Mouse (Mus musculus) heart, adult 11 months (tissue): ENCODE data around the gene Cth.
"Not testable (repeated sequence)": the region's sequence is repeated elsewhere in the genome, so short reads cannot be mapped to it uniquely, and the experiment has no call there.

Experiments
- DNase-seq: peaks from one replicate; pipeline ENCODE4 v3.0.0; 2022

Gene Cth

DNA sequence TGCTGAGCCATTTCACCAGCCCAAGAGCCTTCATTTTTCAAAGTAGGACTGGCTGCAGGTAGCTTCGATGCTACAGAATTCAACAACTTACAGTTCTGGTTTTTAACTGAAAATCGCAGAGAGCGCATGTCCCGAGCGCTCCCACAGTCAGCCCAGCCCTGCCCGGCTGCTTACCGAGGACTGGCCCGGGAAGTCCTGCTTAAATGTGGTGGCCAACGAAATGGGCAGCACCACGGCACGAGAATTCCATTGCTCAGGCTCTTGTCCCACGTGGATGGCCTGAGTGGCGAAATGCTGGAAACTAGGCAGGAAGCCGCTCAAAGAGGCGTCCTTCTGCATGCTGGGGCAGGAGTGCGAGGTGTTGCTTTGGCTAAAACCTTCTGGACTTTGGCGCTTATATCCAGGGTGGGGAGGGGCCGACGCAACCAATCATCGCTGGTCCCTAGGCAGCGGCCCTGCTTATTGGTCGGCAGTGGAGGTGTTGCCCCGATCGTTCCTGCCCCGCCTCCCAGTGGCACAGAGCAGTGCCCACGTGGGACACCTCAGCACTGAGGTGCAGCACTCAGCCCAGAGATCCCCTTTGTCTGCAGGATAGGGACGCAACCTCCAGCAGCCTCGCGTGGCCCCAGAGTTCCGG, at the start of gene Cth:
Cth (minus strand) TSS at position 386 of the 637 bp plus-strand sequence.
- peak; percentile 99 for DNase-seq

DNA sequence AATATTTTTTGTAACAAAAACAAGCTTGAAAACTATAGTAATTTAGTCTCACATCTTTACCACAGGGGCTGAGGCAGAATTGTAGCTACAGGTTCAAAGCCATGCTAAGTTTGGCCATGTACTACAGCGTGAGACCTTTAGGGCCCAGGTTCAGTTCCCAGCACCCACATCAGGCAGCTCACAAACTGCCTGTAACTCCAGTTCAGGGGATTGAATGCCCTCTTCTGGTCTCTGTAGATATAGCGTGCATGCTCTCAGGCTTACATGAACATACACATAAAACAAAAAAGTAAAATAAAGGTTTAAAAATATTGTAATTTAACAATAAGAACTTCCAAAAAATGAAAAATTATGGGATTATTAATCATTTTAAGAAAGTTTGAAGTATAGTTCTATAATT, 48.4 kb upstream of the Cth start:
- no peak for DNase-seq

- DNase-seq = no peak
Measured at GRCm38 (mm10) chr3:157971151-157971550, 46.3 kb upstream of the Cth start.

DNA sequence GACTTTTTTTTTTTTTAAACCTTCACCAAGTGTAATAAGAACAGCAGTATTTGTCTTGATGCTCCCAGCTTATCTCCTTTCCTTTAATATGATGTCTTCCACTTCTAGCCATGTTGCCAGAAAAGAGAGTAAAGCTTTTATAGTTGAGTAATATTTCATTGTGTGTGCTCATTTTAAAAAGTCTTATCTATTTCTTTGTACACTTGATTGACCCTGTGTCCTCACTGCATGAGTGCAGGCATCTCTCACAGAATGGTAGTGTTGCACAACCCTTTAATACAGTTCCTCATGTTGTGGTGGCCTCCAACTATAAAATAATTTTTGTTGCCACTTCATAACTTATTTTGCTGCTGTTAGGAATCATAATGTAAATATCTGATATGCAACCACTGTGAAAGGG, 32.4 kb upstream of the Cth start:
- no peak for DNase-seq

DNA sequence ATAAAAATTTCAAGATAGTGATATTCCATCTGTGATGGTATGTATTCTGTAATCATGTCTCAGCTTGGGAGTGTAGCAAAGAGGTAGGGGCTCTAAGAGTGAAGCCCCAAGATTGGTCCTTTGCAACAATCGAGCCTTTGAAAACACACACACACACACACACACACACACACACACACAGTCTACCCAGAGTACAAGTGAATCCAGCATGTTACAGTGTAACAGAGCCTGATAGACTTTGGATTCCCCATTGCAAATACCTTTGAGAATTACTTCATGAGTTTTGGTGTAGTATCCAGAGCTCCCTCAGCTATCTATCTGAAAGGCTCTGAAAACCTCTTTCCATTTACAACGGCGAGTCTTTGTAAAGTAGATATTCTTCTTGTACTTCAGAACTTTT, 31.3 kb upstream of the Cth start:
- no peak for DNase-seq

DNA sequence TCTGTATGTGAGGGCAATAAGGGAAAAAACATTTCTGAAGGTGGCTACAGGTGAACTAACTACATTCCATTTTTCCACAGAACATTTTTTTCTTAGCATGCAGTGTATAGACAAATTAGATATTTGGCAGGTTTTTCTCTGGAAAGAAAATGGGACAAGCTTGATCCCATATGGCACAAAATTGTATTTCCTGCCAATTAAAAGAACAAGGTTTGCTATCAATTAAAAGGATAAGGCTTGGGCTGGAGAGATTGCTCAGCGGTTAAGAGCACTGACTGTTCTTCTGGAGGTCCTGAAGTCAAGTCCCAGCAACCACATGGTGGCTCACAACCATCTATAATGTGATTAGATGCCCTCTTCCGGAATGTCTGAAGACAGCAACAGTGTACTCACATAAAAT, 30.6 kb upstream of the Cth start:
- DNase-seq = no peak

- DNase-seq = no peak
Measured at GRCm38 (mm10) chr3:157952716-157953115, 27.8 kb upstream of the Cth start.

- peak; percentile 91 for DNase-seq
Measured at GRCm38 (mm10) chr3:157947383-157948280, 22.8 kb upstream of the Cth start.

DNA sequence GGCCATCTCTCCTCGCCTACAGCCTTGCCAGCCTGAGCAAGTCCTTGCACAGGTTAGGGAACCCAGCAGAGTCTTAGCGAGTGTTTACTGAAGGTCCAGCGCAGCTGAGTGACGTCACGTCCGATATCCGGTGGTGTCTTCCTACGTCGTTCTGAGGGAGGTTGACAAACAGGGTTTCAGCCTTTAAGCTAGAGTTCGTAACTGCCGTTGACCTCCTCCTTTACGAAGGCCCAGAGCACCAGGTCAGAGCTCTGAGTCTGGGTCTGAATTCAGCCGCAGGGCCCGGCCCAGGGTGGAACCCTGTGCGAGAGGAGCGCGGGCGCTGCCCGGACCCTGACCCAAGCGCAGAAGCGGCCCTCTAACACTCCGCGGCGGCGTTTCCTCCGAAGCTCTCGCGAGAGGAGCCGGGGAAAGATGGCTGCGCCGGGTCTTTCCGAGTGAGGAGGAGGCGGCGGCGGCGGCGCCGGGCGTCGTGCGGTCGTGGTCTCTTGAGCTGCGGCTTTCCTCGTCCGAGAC, 22.0 kb upstream of the Cth start, which contains the start of gene Ankrd13c:
Ankrd13c (plus strand) TSS at position 397 of the 516 bp plus-strand sequence.
- DNase-seq = peak; percentile 99

DNA sequence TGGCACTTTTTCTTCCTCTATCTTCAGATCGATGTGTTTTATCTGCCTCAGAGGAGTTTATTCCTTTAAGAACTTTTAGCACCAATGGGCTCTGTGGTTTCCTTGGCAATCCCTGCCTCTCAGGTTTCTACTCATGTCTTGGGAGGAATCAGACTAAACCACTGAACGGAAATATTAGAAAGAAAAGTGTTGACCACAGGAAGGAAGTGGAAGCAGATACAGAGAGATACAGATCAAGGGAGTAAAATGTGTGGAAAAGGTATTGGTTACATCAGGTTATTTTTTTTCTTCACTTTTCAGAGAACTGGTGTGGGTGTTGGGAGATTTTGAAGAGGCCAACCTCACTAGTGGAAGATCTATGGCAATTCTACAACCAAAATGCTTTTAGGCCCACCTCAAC, 13.7 kb upstream of the Cth start:
- no peak for DNase-seq

- DNase-seq = no peak
Measured at GRCm38 (mm10) chr3:157934301-157934823, 9.5 kb upstream of the Cth start.

- DNase-seq = not testable (repeated sequence)
Measured at GRCm38 (mm10) chr3:157933223-157933622, 8.3 kb upstream of the Cth start.

DNA sequence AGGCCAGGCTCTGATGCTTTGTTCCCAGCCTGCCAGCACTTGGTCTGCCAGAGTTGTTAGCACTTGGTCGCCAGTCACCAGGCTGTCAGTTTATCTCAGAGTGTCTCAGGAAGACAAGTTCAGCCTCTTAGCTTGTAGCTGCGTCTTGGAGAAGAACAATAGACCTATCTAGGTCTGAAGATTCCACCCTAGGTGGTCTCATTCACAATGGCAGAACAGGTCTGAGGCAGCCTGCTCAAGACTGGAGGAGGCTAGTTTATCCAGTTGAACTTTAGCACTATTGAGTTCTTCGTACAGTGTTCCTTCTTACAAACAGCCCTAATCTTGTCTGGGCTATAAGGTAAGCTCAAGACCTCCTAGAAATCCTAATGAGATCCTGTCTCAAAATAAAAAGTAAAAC, 7.2 kb upstream of the Cth start:
- DNase-seq = no peak

GRCm38 (mm10) chr3:157931592-157931991, 6.7 kb upstream of the Cth start:
- no peak for DNase-seq

- no peak for DNase-seq
Measured at GRCm38 (mm10) chr3:157929417-157929816, 4.5 kb upstream of the Cth start.

GRCm38 (mm10) chr3:157928731-157929130, 3.9 kb upstream of the Cth start:
- DNase-seq = peak; percentile 19

- DNase-seq = no peak
Measured at GRCm38 (mm10) chr3:157926761-157927160, 1.9 kb upstream of the Cth start.

GRCm38 (mm10) chr3:157925706-157926510, 1.0 kb upstream of the Cth start:
- DNase-seq = peak; percentile 53

GRCm38 (mm10) chr3:157923268-157923835, 1.5 kb downstream of the Cth start:
- DNase-seq = peak; percentile 10

- DNase-seq = no peak
Measured at GRCm38 (mm10) chr3:157921376-157921775, 3.5 kb downstream of the Cth start.

DNA sequence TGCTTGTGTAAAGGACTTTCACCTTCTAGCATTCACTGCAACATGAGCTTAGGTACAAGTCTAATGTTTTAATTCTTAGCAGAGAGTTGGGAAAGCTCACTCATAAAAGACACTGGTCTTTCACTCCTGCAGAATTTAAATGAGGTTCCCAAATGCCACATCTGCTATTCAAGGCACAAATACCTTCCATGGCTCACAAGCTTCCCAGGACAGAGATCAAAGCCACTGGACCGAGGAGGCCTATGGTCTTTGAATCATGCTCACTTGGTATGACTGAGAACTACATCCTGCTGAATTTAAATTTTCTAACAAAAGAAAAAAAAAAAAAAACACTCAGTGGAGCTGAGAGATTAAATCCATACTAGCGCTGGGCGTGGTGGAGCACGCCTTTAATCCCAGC, 8.5 kb downstream of the Cth start:
- peak; percentile 21 for DNase-seq

DNA sequence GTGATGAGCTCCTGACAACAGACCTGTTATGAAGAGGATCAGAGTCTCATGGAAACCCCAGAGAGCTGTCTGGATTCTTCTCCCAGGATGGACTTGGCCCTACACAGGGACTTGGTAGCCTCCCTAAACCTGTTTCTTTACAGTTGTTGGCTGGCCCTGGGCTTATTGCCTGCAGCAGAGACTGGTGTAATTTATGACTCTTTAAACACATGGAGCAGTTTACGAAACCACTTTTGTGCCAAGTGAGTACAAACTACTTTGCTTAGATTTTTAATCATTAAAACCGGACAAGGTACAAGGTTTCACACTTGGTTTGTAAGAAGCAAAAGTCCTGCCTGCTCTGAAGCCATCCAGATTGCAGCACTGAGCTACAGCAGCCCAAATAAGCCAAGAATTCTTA, 12.7 kb downstream of the Cth start:
- DNase-seq = no peak

DNA sequence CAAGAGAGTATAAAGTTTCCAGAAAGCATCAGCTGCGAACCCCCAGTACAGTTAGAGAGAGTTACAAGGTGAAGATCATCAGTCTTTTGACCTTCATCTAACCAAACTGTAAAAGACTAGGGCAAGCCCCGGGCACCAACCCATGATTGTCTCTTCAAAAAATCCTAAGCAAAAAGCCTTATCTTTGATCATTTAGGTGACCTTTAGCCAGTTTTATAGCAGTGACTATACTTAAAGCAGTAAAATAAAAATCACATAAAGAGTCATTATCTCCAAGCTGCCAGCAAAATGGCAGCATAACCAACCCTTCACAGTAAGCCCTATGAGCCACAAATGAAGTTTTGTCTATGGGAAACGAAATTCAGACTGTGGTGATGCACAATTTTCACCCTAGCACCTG, 14.6 kb downstream of the Cth start:
- no peak for DNase-seq
